Mouse (Mus musculus) small intestine, adult 2 months (tissue): Measurements from ENCODE around the gene Atp12a.

Source experiments
- CTCF ChIP-seq: fragments of 200-500 bp; IDR thresholded peaks from 2 replicates; pipeline ENCODE4 v1.5.1; 2012; ENCODE audit warnings: low read depth, mild to moderate bottlenecking, control low read depth, inconsistent platforms, low read length, moderate library complexity, mixed read lengths; ENCODE audit not compliant: insufficient replicate concordance, insufficient read length; ENCODE audit errors: extremely low read depth
- POLR2A ChIP-seq: fragments of 200-500 bp; IDR thresholded peaks from 2 replicates; pipeline ENCODE4 v1.6.1; 2012; ENCODE audit warnings: low read depth, mild to moderate bottlenecking, control low read depth, inconsistent platforms, low read length, moderate library complexity

DNA sequence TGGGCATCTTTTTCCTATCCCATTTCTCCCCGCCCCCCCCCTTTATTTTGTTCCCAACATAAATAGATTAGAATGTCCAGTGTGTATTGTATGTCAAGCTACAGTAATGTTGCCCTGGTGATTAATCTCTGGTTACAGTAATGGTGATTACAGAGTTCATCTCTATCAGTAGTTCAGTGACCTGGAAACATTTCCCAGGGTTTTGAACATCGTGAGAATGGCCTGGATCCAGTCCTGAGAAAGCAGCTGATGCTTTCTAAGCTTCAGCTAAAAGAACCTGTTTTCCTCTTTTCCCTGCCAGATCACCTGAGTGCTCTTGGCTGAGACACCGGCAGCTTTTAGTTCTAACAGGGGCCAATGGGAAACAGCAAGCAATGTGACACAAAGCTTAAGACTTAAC, 25.4 kb downstream of the Atp12a start:
- TF ChIP-seq POLR2A: no peak
- no peak for TF ChIP-seq CTCF
